Mouse (Mus musculus) stomach, embryonic 15.5 days (tissue): ENCODE data around the gene Prkcd. TPM values are rescaled to one million over a fixed set of nuclear protein-coding genes. Genes with fewer than 3 reads are reported as not detected.

Experiments
- ATAC-seq: fragments of 200-750 bp; cut with Nextera tagmentation; 2 replicates; pipeline ENCODE4 v1.8.0; 2017; ENCODE audit warnings: low read depth, moderate number of reproducible peaks, moderate TSS enrichment; ENCODE audit not compliant: insufficient read depth, low FRiP score
- H3K27ac ChIP-seq: fragments of 300-500 bp; sonication (generic); 2 replicates; pipeline ENCODE4 v1.5.1; 2015; ENCODE audit warnings: mild to moderate bottlenecking, inconsistent platforms
- H3K27me3 ChIP-seq: fragments of 300-500 bp; sonication (generic); replicated peaks from 2 replicates; pipeline ENCODE4 v1.6.1; 2015; ENCODE audit warnings: inconsistent platforms
- H3K36me3 ChIP-seq: fragments of 300-500 bp; sonication (generic); 2 replicates; pipeline ENCODE4 v1.6.1; 2015; ENCODE audit warnings: inconsistent platforms
- H3K4me1 ChIP-seq: fragments of 300-500 bp; sonication (generic); 2 replicates; pipeline ENCODE4 v1.6.1; 2015; ENCODE audit warnings: inconsistent platforms
- H3K4me2 ChIP-seq: fragments of 300-500 bp; sonication (generic); 2 replicates; pipeline ENCODE4 v1.6.1; 2015; ENCODE audit warnings: mild to moderate bottlenecking, inconsistent platforms
- H3K4me3 ChIP-seq: fragments of 300-500 bp; sonication (generic); replicated peaks from 2 replicates; pipeline ENCODE4 v1.5.1; 2015; ENCODE audit warnings: inconsistent platforms
- H3K9ac ChIP-seq: fragments of 300-500 bp; sonication (generic); 2 replicates; pipeline ENCODE4 v1.6.1; 2015; ENCODE audit warnings: inconsistent platforms
- H3K9me3 ChIP-seq: fragments of 300-500 bp; sonication (generic); 2 replicates; pipeline ENCODE4 v1.6.1; 2016; ENCODE audit warnings: inconsistent platforms
- WGBS: fragments of 180-500 bp; shearing (Covaris S2); methylation state at CpG from one replicate; pipeline ENCODE4 v1.1.7; 2015; 5-methylcytosine and 5-hydroxymethylcytosine counted together
- polyA plus RNA-seq: library from polyadenylated mRNA; unstranded; fragments of >200 nt; fragmentation: Nextera tagmentation; extraction: Ambion mirVana; gene quantifications from 2 replicates; pipeline ENCODE4 v1.2.1, GENCODE M21; 2015

Gene Prkcd
- polyA plus RNA-seq, 1 experiment from 2014 or later, result 56.2 TPM

- no peak overlapping the region for H3K9ac ChIP-seq
- no peak overlapping the region for H3K27ac ChIP-seq
- H3K4me1 ChIP-seq, result peaks cover 1% of the 10 kb centered on the region; the same call in 1 of the 2 replicates
- 82% methylated on average over 8 of the region's 8 CpGs for WGBS
- no peaks in the 10 kb centered on the region for H3K9me3 ChIP-seq
- no peaks in the 10 kb centered on the region for H3K27me3 ChIP-seq
- no peak for ATAC-seq
- no peak overlapping the region for H3K4me2 ChIP-seq
- H3K4me3 ChIP-seq, result no peak overlapping the region
- H3K36me3 ChIP-seq, result no peaks in the 10 kb centered on the region
These were observed 23.7 kb upstream of the Prkcd start for GRCm38 (mm10) chr14:30649745-30650144.

GRCm38 (mm10) chr14:30648478-30648877 is 22.5 kb upstream of the Prkcd start:
- Histone ChIP-seq H3K4me2 (no peak overlapping the region), H3K4me3 (no peak overlapping the region), H3K27me3 (no peaks in the 10 kb centered on the region), H3K9ac (no peak overlapping the region), H3K4me1 (no peaks in the 10 kb centered on the region), H3K9me3 (no peaks in the 10 kb centered on the region), H3K27ac (no peak overlapping the region), H3K36me3 (no peaks in the 10 kb centered on the region)
- 45% methylated on average over 3 of the region's 3 CpGs for WGBS
- ATAC-seq, result no peak

- ATAC-seq, result no peak
- no peaks in the 10 kb centered on the region for H3K4me1 ChIP-seq
- no peaks in the 10 kb centered on the region for H3K36me3 ChIP-seq
- H3K27ac ChIP-seq, result no peak overlapping the region
- no peak overlapping the region for H3K9ac ChIP-seq
- no peak overlapping the region for H3K4me3 ChIP-seq
- H3K4me2 ChIP-seq, result no peak overlapping the region
- 71% methylated on average over 1 of the region's 1 CpGs for WGBS
- no peaks in the 10 kb centered on the region for H3K27me3 ChIP-seq
- H3K9me3 ChIP-seq, result no peaks in the 10 kb centered on the region
These were observed 20.5 kb upstream of the Prkcd start for GRCm38 (mm10) chr14:30646486-30646885.

- H3K27me3 ChIP-seq, result no peaks in the 10 kb centered on the region
- no peak overlapping the region for H3K4me2 ChIP-seq
- WGBS, result 55% methylated on average over 8 of the region's 8 CpGs
- no peaks in the 10 kb centered on the region for H3K4me1 ChIP-seq
- no peaks in the 10 kb centered on the region for H3K9me3 ChIP-seq
- H3K9ac ChIP-seq, result no peak overlapping the region
- H3K36me3 ChIP-seq, result no peaks in the 10 kb centered on the region
- no peak overlapping the region for H3K27ac ChIP-seq
- H3K4me3 ChIP-seq, result no peak overlapping the region
- no peak for ATAC-seq
These were observed 19.1 kb upstream of the Prkcd start for GRCm38 (mm10) chr14:30645066-30645465.

GRCm38 (mm10) chr14:30644026-30644425 is 18.0 kb upstream of the Prkcd start:
- 83% methylated on average over 2 of the region's 2 CpGs for WGBS
- H3K27ac ChIP-seq, result no peak overlapping the region
- no peaks in the 10 kb centered on the region for H3K9me3 ChIP-seq

GRCm38 (mm10) chr14:30641748-30642147 is 15.7 kb upstream of the Prkcd start:
- 0 out of 2 replicates have a peak, but pooled peaks cover 4% of the 10 kb centered on the region for H3K4me1 ChIP-seq
- WGBS, result 61% methylated on average over 2 of the region's 2 CpGs
- no peaks in the 10 kb centered on the region for H3K9me3 ChIP-seq
- no peak overlapping the region for H3K4me3 ChIP-seq
- H3K4me2 ChIP-seq, result no peak overlapping the region
- H3K9ac ChIP-seq, result no peak overlapping the region
- ATAC-seq, result no peak
- H3K27ac ChIP-seq, result no peak overlapping the region
- H3K36me3 ChIP-seq, result no peaks in the 10 kb centered on the region
- H3K27me3 ChIP-seq, result no peaks in the 10 kb centered on the region

More at GRCm38 (mm10) chr14:30644026-30644425, 18.0 kb upstream of the Prkcd start:
- H3K9ac ChIP-seq, result no peak overlapping the region
- no peaks in the 10 kb centered on the region for H3K4me1 ChIP-seq
- ATAC-seq, result no peak
- H3K4me2 ChIP-seq, result no peak overlapping the region
- H3K27me3 ChIP-seq, result no peaks in the 10 kb centered on the region
- H3K36me3 ChIP-seq, result no peaks in the 10 kb centered on the region
- H3K4me3 ChIP-seq, result no peak overlapping the region

GRCm38 (mm10) chr14:30638686-30639085 is 12.7 kb upstream of the Prkcd start:
- Histone ChIP-seq H3K4me2 (no peak overlapping the region), H3K9me3 (no peaks in the 10 kb centered on the region), H3K27ac (no peak overlapping the region), H3K4me3 (no peak overlapping the region), H3K27me3 (no peaks in the 10 kb centered on the region), H3K4me1 (0 out of 2 replicates have a peak, but pooled peaks cover 4% of the 10 kb centered on the region), H3K36me3 (no peaks in the 10 kb centered on the region), H3K9ac (no peak overlapping the region)
- ATAC-seq, result no peak
- 70% methylated on average over 4 of the region's 4 CpGs for WGBS

- Histone ChIP-seq H3K4me3 (no peak overlapping the region), H3K4me1 (0 out of 2 replicates have a peak, but pooled peaks cover 4% of the 10 kb centered on the region), H3K9me3 (no peaks in the 10 kb centered on the region), H3K36me3 (no peaks in the 10 kb centered on the region), H3K27ac (no peak overlapping the region), H3K4me2 (no peak overlapping the region), H3K27me3 (no peaks in the 10 kb centered on the region), H3K9ac (no peak overlapping the region)
- ATAC-seq, result no peak
- WGBS, result 83% methylated on average over 4 of the region's 4 CpGs
These were observed 12.0 kb upstream of the Prkcd start for GRCm38 (mm10) chr14:30638009-30638408.

GRCm38 (mm10) chr14:30637087-30637486 is 11.1 kb upstream of the Prkcd start:
- H3K9me3 ChIP-seq, result no peaks in the 10 kb centered on the region
- H3K27ac ChIP-seq, result no peak overlapping the region
- WGBS, result 71% methylated on average over 2 of the region's 2 CpGs
- H3K27me3 ChIP-seq, result no peaks in the 10 kb centered on the region
- no peak overlapping the region for H3K4me2 ChIP-seq
- peaks cover 11% of the 10 kb centered on the region; the same call in 1 of the 2 replicates for H3K4me1 ChIP-seq
- H3K36me3 ChIP-seq, result no peaks in the 10 kb centered on the region
- peak; percentile 29; the same call in 1 of the 2 replicates for ATAC-seq
- no peak overlapping the region for H3K9ac ChIP-seq
- no peak overlapping the region for H3K4me3 ChIP-seq

GRCm38 (mm10) chr14:30636499-30636898 is 10.5 kb upstream of the Prkcd start:
- ATAC-seq, result no peak
- H3K4me3 ChIP-seq, result no peak overlapping the region
- no peak overlapping the region for H3K27ac ChIP-seq
- H3K4me2 ChIP-seq, result no peak overlapping the region
- H3K4me1 ChIP-seq, result peaks cover 15% of the 10 kb centered on the region
- WGBS, result 80% methylated on average over 9 of the region's 9 CpGs
- no peaks in the 10 kb centered on the region for H3K9me3 ChIP-seq
- H3K36me3 ChIP-seq, result no peaks in the 10 kb centered on the region
- no peak overlapping the region for H3K9ac ChIP-seq
- H3K27me3 ChIP-seq, result no peaks in the 10 kb centered on the region

- Histone ChIP-seq H3K4me1 (peaks cover 20% of the 10 kb centered on the region), H3K27ac (no peak overlapping the region), H3K4me3 (no peak overlapping the region), H3K9ac (no peak overlapping the region), H3K36me3 (no peaks in the 10 kb centered on the region), H3K4me2 (no peak overlapping the region), H3K27me3 (no peaks in the 10 kb centered on the region), H3K9me3 (no peaks in the 10 kb centered on the region)
- no peak for ATAC-seq
- WGBS, result 75% methylated on average over 13 of the region's 13 CpGs
These were observed 9.4 kb upstream of the Prkcd start for GRCm38 (mm10) chr14:30635219-30635910.

GRCm38 (mm10) chr14:30634418-30634817 is 8.4 kb upstream of the Prkcd start:
- H3K9ac ChIP-seq, result no peak overlapping the region
- H3K27ac ChIP-seq, result no peak overlapping the region
- WGBS, result 81% methylated on average over 1 of the region's 1 CpGs
- H3K27me3 ChIP-seq, result no peaks in the 10 kb centered on the region
- H3K4me2 ChIP-seq, result no peak overlapping the region
- no peaks in the 10 kb centered on the region for H3K36me3 ChIP-seq
- H3K4me3 ChIP-seq, result no peak overlapping the region
- H3K4me1 ChIP-seq, result peaks cover 20% of the 10 kb centered on the region
- ATAC-seq, result no peak
- H3K9me3 ChIP-seq, result no peaks in the 10 kb centered on the region
